Mouse (Mus musculus) midbrain, embryonic 14.5 days (tissue): ENCODE measurements at regions not wholly inside any gene's neighbourhood (a gene's known extent, or its start where the extent isn't known, plus 50 kb on each side); places are given as distances from the start of the nearest gene placed in this dataset.

Source experiments
- ATAC-seq: fragments of 200-750 bp; cut with Nextera tagmentation; 2 replicates; pipeline ENCODE4 v1.8.0; 2017; ENCODE audit warnings: moderate number of reproducible peaks, moderate library complexity; ENCODE audit not compliant: low FRiP score, low TSS enrichment
- DNase-seq: peaks from one replicate; pipeline ENCODE4 v3.0.0-alpha.2; 2015
- H3K27ac ChIP-seq: fragments of 300-500 bp; sonication (generic); replicated peaks from 2 replicates; pipeline ENCODE4 v1.5.1; 2014; ENCODE audit warnings: mild to moderate bottlenecking, low read depth, low read length, moderate library complexity
- H3K27me3 ChIP-seq: fragments of 300-500 bp; sonication (generic); 2 replicates; pipeline ENCODE4 v1.6.1; 2014; ENCODE audit warnings: low read length, control low read depth, mixed read lengths; ENCODE audit not compliant: control insufficient read depth, insufficient read depth
- H3K36me3 ChIP-seq: fragments of 300-500 bp; sonication (generic); 2 replicates; pipeline ENCODE4 v1.6.1; 2014; ENCODE audit warnings: low read length, control low read depth; ENCODE audit not compliant: control insufficient read depth, insufficient read depth
- H3K4me1 ChIP-seq: fragments of 300-500 bp; sonication (generic); 2 replicates; pipeline ENCODE4 v1.6.1; 2014; ENCODE audit warnings: mild to moderate bottlenecking, antibody characterized with exemption, low read length, control low read depth; ENCODE audit not compliant: control insufficient read depth, insufficient read depth
- H3K4me2 ChIP-seq: fragments of 300-500 bp; sonication (generic); 2 replicates; pipeline ENCODE4 v1.6.1; 2014; ENCODE audit warnings: mild to moderate bottlenecking, low read length, moderate library complexity
- H3K4me3 ChIP-seq: fragments of 300-500 bp; sonication (generic); replicated peaks from 2 replicates; pipeline ENCODE4 v1.5.1; 2014; ENCODE audit warnings: low read depth, low read length
- H3K9ac ChIP-seq: fragments of 300-500 bp; sonication (generic); replicated peaks from 2 replicates; pipeline ENCODE4 v1.6.1; 2014; ENCODE audit warnings: mild to moderate bottlenecking, low read length, moderate library complexity
- H3K9me3 ChIP-seq: fragments of 300-500 bp; sonication (generic); 2 replicates; pipeline ENCODE4 v1.6.1; 2016; ENCODE audit warnings: low read length, control low read depth, mixed read lengths; ENCODE audit not compliant: control insufficient read depth
- WGBS: fragments of 180-500 bp; shearing (Covaris S2); extraction: QIAGEN DNeasy Blood & Tissue Kit; methylation state at CpG from one replicate; pipeline ENCODE4 v1.1.7; 2014; 5-methylcytosine and 5-hydroxymethylcytosine counted together

DNA sequence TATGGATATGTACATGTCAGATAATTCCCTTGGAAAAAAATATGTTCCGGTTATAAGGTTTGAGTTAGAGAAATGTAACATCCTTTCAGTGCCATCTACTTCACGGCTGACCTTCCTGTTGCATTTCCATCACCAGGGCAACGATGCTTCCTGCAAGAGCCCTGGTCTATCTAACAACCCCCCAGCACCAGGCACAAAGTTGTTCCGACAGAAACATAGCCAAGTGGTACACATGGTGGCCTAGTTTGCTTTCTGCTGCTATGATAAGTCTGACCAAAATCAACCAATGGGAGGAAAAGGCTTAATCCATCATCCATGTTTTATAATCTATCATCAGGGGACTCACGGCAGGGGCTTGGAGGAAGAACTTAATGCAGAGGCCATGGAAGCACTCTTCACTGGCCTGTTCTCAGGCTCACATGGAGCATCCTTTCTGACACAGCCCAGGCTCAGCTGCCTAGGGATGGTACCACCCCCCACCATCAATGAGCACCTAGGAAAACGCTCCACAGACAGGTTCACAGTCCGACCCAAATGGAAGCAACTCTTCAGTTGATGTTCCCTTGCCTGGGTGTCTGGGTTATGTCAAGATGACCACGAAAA is 372.2 kb downstream of the Cbln4 start:
- WGBS, result 87% methylated on average over 8 of the region's 8 CpGs

DNA sequence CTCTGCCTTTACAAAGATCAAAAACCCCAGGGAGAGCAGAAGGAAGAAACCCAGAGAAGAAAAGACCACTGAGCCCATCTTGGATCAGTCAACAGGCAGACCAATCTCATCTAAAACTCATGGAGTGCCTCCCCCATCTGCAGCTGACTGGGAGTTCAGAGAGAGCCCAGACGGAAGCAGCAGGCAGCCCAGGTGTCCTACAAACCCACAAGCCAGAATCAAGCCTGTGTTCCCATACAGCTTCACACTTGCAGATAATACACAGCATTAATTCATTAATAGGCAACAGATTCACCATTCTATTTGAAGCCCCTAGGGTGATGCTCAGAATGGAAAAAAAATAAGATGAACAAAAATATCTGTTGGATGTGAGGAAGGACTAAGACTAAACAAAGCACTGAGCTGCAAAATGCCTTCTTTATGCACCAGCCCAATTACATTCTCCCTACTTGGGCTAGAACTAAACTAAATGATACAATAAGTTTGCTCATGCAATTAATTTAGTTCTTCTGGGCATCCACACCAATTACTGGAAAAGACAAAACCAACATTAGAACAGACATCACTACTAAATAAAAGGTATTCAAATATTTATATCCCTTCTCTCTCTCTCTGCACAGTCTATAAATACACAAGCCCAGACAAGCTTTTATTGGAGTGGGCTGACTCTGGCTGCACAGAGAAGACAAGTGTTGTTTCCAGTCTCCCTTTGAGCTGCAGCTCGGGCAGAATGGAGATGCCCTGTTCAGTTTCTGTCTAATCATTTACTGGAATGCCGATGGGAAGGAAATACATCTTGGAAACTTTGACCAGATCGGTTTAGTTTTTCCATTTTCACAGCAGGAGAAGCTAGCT is 374.2 kb downstream of the Cbln4 start:
- Histone ChIP-seq H3K9me3 (no peaks in the 10 kb centered on the region), H3K27ac (no peak overlapping the region), H3K4me2 (no peak overlapping the region), H3K4me1 (no peaks in the 10 kb centered on the region), H3K4me3 (no peak overlapping the region), H3K27me3 (no peaks in the 10 kb centered on the region), H3K36me3 (no peaks in the 10 kb centered on the region), H3K9ac (no peak overlapping the region)
- DNase-seq (peak; percentile 33), ATAC-seq (no peak)
- 63% methylated on average over 4 of the region's 4 CpGs for WGBS

More for the DNA sequence above, 372.2 kb downstream of the Cbln4 start:
- H3K36me3 ChIP-seq, result no peaks in the 10 kb centered on the region
- no peak for ATAC-seq
- no peak overlapping the region for H3K27ac ChIP-seq
- no peak overlapping the region for H3K4me3 ChIP-seq
- H3K9me3 ChIP-seq, result no peaks in the 10 kb centered on the region
- no peaks in the 10 kb centered on the region for H3K27me3 ChIP-seq
- no peak for DNase-seq
- H3K4me1 ChIP-seq, result no peaks in the 10 kb centered on the region
- H3K9ac ChIP-seq, result no peak overlapping the region
- H3K4me2 ChIP-seq, result no peak overlapping the region

DNA sequence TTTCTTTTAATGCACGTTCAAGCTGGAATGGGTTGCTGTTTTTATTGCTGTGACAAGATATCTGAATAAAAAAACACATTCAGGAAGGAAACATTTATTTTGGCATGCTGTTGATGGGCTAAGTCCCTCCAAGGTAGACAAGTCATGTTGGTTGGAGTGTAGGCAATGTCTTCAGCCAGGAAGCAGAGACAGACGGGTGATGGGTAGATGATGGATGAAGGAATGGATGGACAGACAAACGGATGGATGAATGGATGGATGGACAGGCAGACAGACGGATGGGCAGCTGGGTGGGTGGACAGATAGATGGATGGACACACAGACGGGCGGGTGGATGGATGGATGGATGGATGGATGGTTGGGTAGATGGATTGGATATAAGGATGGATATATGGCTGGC is 380.7 kb downstream of the Cbln4 start:
- H3K4me3 ChIP-seq, result no peak overlapping the region
- H3K4me2 ChIP-seq, result no peak overlapping the region
- no peaks in the 10 kb centered on the region for H3K9me3 ChIP-seq
- no peak overlapping the region for H3K9ac ChIP-seq
- no peaks in the 10 kb centered on the region for H3K4me1 ChIP-seq
- no peaks in the 10 kb centered on the region for H3K36me3 ChIP-seq
- H3K27me3 ChIP-seq, result no peaks in the 10 kb centered on the region
- DNase-seq (no peak), ATAC-seq (no peak)
- 91% methylated on average over 6 of the region's 6 CpGs for WGBS
- H3K27ac ChIP-seq, result no peak overlapping the region

DNA sequence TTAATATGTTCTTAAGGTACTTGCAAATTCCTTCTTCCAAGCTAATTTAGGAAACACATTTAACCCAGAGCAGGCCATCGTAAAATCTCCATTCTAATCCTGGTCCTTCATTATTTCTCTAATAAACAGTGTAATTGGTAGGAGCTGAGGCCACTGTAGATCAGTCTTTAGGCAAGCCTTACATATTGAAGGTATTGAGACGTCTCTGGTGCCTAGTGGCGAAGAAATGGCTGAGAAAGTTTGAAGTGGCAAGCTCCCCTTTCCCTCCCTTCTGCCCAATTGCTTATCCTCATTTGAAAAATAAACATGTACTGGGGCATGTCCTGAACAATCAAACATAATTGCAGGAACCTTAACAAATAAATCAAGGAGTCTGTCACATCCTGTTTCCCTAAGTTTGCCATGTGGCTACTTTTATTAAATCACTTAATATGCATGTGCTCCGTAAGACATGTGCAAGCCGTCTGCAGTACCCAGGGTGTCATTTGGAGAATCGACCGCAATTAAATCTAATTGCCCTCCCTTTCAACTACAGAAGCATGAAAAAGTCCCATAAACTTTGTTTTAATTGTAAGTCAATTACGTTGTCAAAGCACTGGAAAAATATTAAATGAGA is 381.3 kb downstream of the Cbln4 start:
- DNase-seq (no peak), ATAC-seq (no peak)
- no peak overlapping the region for H3K4me2 ChIP-seq
- WGBS, result 85% methylated on average over 8 of the region's 8 CpGs
- no peak overlapping the region for H3K27ac ChIP-seq
- no peaks in the 10 kb centered on the region for H3K36me3 ChIP-seq
- H3K4me3 ChIP-seq, result no peak overlapping the region
- H3K27me3 ChIP-seq, result no peaks in the 10 kb centered on the region
- H3K9ac ChIP-seq, result no peak overlapping the region
- H3K4me1 ChIP-seq, result no peaks in the 10 kb centered on the region
- no peaks in the 10 kb centered on the region for H3K9me3 ChIP-seq

DNA sequence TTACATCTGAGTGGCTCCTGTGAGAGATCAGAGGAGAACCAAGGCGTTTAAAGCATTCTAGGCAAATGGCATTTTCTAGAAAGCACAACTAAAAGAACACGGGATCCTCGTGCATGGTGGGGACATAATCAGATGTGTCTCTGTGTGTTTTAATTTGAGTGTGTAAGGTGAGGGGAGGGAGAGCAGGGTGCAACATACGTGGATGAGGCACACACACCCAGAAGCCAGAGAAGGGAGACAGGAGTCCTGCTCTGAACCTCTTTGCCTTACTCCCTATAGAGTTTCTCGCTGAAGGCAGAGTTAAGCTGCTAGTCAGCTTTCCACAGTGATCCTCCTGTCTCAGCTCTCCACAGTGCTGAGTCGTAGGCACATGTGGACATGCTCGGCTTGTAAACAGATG is 386.1 kb downstream of the Cbln4 start:
- H3K4me3 ChIP-seq, result no peak overlapping the region
- ATAC-seq (no peak), DNase-seq (no peak)
- no peaks in the 10 kb centered on the region for H3K36me3 ChIP-seq
- H3K27me3 ChIP-seq, result no peaks in the 10 kb centered on the region
- WGBS, result 49% methylated on average over 7 of the region's 7 CpGs
- no peak overlapping the region for H3K27ac ChIP-seq
- no peaks in the 10 kb centered on the region for H3K4me1 ChIP-seq
- H3K4me2 ChIP-seq, result no peak overlapping the region
- no peak overlapping the region for H3K9ac ChIP-seq
- no peaks in the 10 kb centered on the region for H3K9me3 ChIP-seq

DNA sequence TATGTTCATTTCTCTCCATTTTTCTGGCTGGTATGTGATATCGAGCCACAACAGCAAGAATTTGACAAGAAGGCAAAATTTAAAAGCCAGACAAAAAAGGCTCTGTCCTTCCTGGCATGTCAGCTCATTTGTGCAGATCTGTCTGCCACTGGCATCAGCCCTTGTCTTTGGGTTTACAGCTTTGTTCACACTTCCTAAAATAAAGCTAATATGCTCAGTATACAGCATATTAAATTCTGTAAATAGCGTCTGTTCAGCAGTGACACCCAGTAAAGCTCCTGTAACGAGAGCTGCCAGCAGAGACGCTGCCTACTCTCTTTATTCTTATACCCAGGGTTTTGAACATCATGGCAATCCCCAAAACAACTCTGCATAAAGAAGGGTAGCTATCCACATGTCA is 401.5 kb downstream of the Cbln4 start:
- WGBS, result 71% methylated on average over 4 of the region's 4 CpGs
- ATAC-seq (no peak), DNase-seq (no peak)
- Histone ChIP-seq H3K27me3 (no peaks in the 10 kb centered on the region), H3K4me1 (0 out of 2 replicates have a peak, but pooled peaks cover 3% of the 10 kb centered on the region), H3K4me2 (no peak overlapping the region), H3K27ac (peak overlapping the region; percentile 26; the same call in 1 of the 2 replicates), H3K9ac (no peak overlapping the region), H3K9me3 (no peaks in the 10 kb centered on the region), H3K4me3 (no peak overlapping the region), H3K36me3 (no peaks in the 10 kb centered on the region)

DNA sequence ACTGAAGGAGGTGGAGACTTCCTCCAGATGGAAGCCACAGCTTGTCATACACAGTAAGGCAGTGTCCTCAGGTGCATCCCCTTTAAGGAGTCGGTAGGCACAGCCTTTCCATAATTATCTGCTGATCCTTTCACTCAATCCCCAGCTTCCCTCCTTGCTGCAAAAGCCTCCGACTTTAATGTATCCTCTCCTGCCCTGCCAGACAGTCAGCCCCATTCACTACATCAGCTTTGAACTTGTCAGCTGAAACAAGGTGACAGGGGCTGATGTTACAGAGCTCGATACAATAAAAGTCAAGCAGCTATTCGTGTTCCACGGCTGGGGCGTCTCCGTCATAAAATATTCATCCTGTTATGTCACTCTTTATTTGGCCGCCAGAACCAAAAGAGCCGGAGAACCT is 402.8 kb downstream of the Cbln4 start:
- Histone ChIP-seq H3K9ac (no peak overlapping the region), H3K4me3 (no peak overlapping the region), H3K27ac (no peak overlapping the region), H3K4me2 (no peak overlapping the region), H3K27me3 (no peaks in the 10 kb centered on the region), H3K36me3 (no peaks in the 10 kb centered on the region), H3K9me3 (no peaks in the 10 kb centered on the region), H3K4me1 (0 out of 2 replicates have a peak, but pooled peaks cover 4% of the 10 kb centered on the region)
- ATAC-seq (no peak; the same call in 1 of the 2 replicates), DNase-seq (no peak)
- WGBS, result 50% methylated on average over 9 of the region's 9 CpGs

DNA sequence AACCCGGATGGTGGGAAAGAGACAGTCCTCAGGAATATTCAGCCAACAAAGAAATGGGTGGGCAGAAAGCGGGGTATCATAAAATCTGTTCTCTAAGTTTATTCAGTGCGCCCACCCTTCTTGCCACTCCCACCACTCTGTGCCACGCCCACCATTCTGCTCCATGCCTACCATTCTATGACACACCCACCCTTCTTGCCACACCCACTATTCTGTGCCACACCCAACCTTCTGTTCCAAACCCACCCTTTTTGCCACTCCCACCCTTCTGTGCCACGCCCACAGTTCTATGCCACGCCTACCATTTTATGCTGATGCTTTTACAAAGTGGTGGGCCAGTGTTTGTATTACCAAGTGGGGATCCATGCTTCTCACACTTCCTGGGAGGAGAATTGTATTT is 404.3 kb downstream of the Cbln4 start:
- Histone ChIP-seq H3K27ac (no peak overlapping the region), H3K27me3 (no peaks in the 10 kb centered on the region), H3K9ac (no peak overlapping the region), H3K36me3 (no peaks in the 10 kb centered on the region), H3K9me3 (no peaks in the 10 kb centered on the region), H3K4me1 (0 out of 2 replicates have a peak, but pooled peaks cover 4% of the 10 kb centered on the region), H3K4me2 (no peak overlapping the region), H3K4me3 (no peak overlapping the region)
- DNase-seq (no peak), ATAC-seq (no peak)
- 96% methylated on average over 6 of the region's 6 CpGs for WGBS
